9 mouse cellular contexts compared by ENCODE assay signal in genomic region chr1:127500219-127500618, GRCm38 (mm10).
DNase-seq lines count a peak whose midpoint lies in the region; ATAC-seq and TF ChIP-seq lines count a peak whose summit lies in the region.
"Had no signal": no experiment of that assay in that cellular context is flagged by ENCODE, and none has a peak within 500 bp of the region (broad histone marks: within the 10 kb centered on the region; RNA-seq: fewer than 3 reads in every experiment).

No protein-coding gene starts in this region.

- peaks cover 73% of the 10 kb centered on the region for H3K9me3 ChIP-seq in G1E (replicated peaks)
- H3K9me3 ChIP-seq: limb, embryonic 12.5 days had no signal

- H3K4me3 ChIP-seq in G1E (ENCODE audit: low read depth, low read length): no peak overlapping the region
- H3K4me3 ChIP-seq: limb, embryonic 12.5 days had no signal

- H3K4me1 ChIP-seq in G1E (ENCODE audit: insufficient read depth, low read depth, low read length): no peaks in the 10 kb centered on the region
- H3K4me1 ChIP-seq: limb, embryonic 12.5 days had no signal

- H3K27me3 ChIP-seq in G1E (ENCODE audit: insufficient read depth, low read length): no peaks in the 10 kb centered on the region

- DNase-seq in G1E (ENCODE audit: low spot score): no peak
- DNase-seq in brain, embryonic 14.5 days (ENCODE audit: low read depth): peak; percentile 92
- DNase-seq in fibroblast of lung, adult 2 months (ENCODE audit: low read depth): peak; percentile 8
- peak; percentile 88 for DNase-seq in heart, postnatal 4 days
- peak; percentile 91 to 93 for DNase-seq in layer of hippocampus, postnatal 10 days (ENCODE audit: low spot score in 2 of 2)
- peak; percentile 82 to 89 for DNase-seq in right cerebral cortex, postnatal 10 days (ENCODE audit: low spot score in 2 of 2)
- peak; percentile 78 for DNase-seq in urinary bladder, postnatal 14 days (ENCODE audit: low spot score)

- TF ChIP-seq POLR2A in brain, embryonic 14.5 days (IDR thresholded peaks at IDR 0.05; ENCODE audit: borderline replicate concordance, extremely low read depth, insufficient read depth, insufficient read length, poor library complexity, severe bottlenecking): no peak

- no peak for ATAC-seq in G1E (ENCODE audit: extremely low read depth, insufficient number of reproducible peaks, low FRiP score, poor library complexity, severe bottlenecking)
- peak; percentile 83 for ATAC-seq in megakaryocyte progenitor cell, adult 5-6 weeks (replicated peaks; ENCODE audit: poor library complexity)

- 0 out of 2 replicates have a peak, but pooled peaks have one; percentile 10 for TF ChIP-seq CTCF in G1E (IDR thresholded peaks at IDR 0.05; ENCODE audit: low read depth, low read length)
- TF ChIP-seq CTCF in brain, embryonic 14.5 days (IDR thresholded peaks at IDR 0.05; ENCODE audit: borderline replicate concordance, extremely low read depth, insufficient read depth, insufficient read length): peak; percentile 97

- no peaks in the 10 kb centered on the region for H3K36me3 ChIP-seq in G1E (replicated peaks)
- H3K36me3 ChIP-seq: limb, embryonic 12.5 days had no signal
